Mouse (Mus musculus) Patski (cell line): ENCODE results near the gene Tcf25. TPM values are rescaled to one million over a fixed set of nuclear protein-coding genes. Genes with fewer than 3 reads are reported as not detected.
A peak's percentile ranks its signal among the peaks of the same experiment; 100 is the strongest.

Source experiments
- ATAC-seq: fragments of 100-300 bp; one replicate; pipeline ENCODE4 v1.8.0; 2021
- CTCF ChIA-PET: fragments of 350-600 bp; sonication (Branson Sonifier 250); formaldehyde crosslinking; loops from one replicate; lab custom pipeline; 2022; ENCODE audit warnings: inconsistent platforms; lab: Charles Lee
- POLR2A ChIA-PET: fragments of 350-600 bp; sonication (Branson Sonifier 250); formaldehyde crosslinking; loops from one replicate; lab custom pipeline; 2022; ENCODE audit warnings: antibody characterized with exemption, inconsistent platforms; lab: Charles Lee
- DNase-seq: peaks from one replicate; pipeline ENCODE4 v3.0.0-alpha.2; 2011; ENCODE audit warnings: low read depth, low spot score
- H3K27me3 ChIP-seq: fragments of 371-371 bp; one replicate; pipeline ENCODE4 v1.5.1; 2021
- CTCF ChIP-seq: fragments of 100-300 bp; IDR thresholded peaks from one replicate; pipeline ENCODE4 v1.5.1; 2021
- in situ Hi-C: fragments of 300-500 bp; cut with MboI; formaldehyde crosslinking; loops from 3 replicates; pipeline ENCODE4 v1.11.1; 2018; ENCODE audit warnings: low pct_unique_long_range_greater_than_20kb, mixed read lengths
- polyA plus RNA-seq: library from polyadenylated mRNA; unstranded; gene quantifications from one replicate; pipeline ENCODE4 v1.2.3, GENCODE M21; 2021

Tcf25 gene
- polyA plus RNA-seq = 232 TPM

GRCm38 (mm10) chr8:123373403-123374238, at the start of gene Tcf25:
Gene Tcf25, plus strand, starts transcription at chr8:123373753.
- in situ Hi-C loops = no loop called here
- DNase-seq = peak; percentile 77
- no peaks in the 10 kb centered on the region for H3K27me3 ChIP-seq
- ChIA-PET POLR2A (interaction anchor here (0.6 to 0.8 kb wide), 2 partner anchors 33 to 995 kb away, joined by 3 to 7 read pairs; partner anchors contain the start of gene Mc1r), CTCF (interaction anchor here (0.8 to 4.2 kb wide), 3 partner anchors 8 to 70 kb away, joined by 3 to 15 read pairs (median 4); no protein-coding TSS in a partner anchor)
- TF ChIP-seq CTCF = no peak
- peak; percentile 85 for ATAC-seq

- POLR2A ChIA-PET = no interaction called here
- no peaks in the 10 kb centered on the region for H3K27me3 ChIP-seq
- CTCF ChIA-PET = interaction anchor here (0.8 to 2.8 kb wide), 2 partner anchors 22 to 32 kb away, joined by 3 to 7 read pairs; no protein-coding TSS in a partner anchor
- DNase-seq (no peak), ATAC-seq (no peak)
- TF ChIP-seq CTCF = no peak
- in situ Hi-C loops = no loop called here
Observed at GRCm38 (mm10) chr8:123328552-123328951, 45.0 kb upstream of the Tcf25 start.

- CTCF ChIA-PET = interaction anchor here (2.8 kb wide), 1 partner anchor 22 kb away, joined by 7 read pairs; no protein-coding TSS in a partner anchor
- DNase-seq = no peak
- POLR2A ChIA-PET = no interaction called here
- no peak for TF ChIP-seq CTCF
- ATAC-seq = no peak
- no peaks in the 10 kb centered on the region for H3K27me3 ChIP-seq
- in situ Hi-C loops = no loop called here
Observed at GRCm38 (mm10) chr8:123329350-123329749, 44.2 kb upstream of the Tcf25 start.

GRCm38 (mm10) chr8:123329961-123330360, 43.6 kb upstream of the Tcf25 start:
- ATAC-seq = no peak
- TF ChIP-seq CTCF = no peak
- no peaks in the 10 kb centered on the region for H3K27me3 ChIP-seq
- ChIA-PET POLR2A (no interaction called here), CTCF (interaction anchor here (2.8 kb wide), 1 partner anchor 21 kb away, joined by 7 read pairs; no protein-coding TSS in a partner anchor)
- in situ Hi-C loops = no loop called here
- DNase-seq = no peak

- in situ Hi-C loops = no loop called here
- no peak for ATAC-seq
- no peak for DNase-seq
- ChIA-PET POLR2A (interaction anchor here (1.6 kb wide), 1 partner anchor 13 kb away, joined by 4 read pairs; no protein-coding TSS in a partner anchor), CTCF (interaction anchor here (0.7 to 0.9 kb wide), 2 partner anchors 11 to 225 kb away, joined by 3 to 4 read pairs; no protein-coding TSS in a partner anchor)
- no peak for TF ChIP-seq CTCF
- H3K27me3 ChIP-seq = no peaks in the 10 kb centered on the region
Observed at GRCm38 (mm10) chr8:123330701-123331100, 42.9 kb upstream of the Tcf25 start.

- ChIA-PET POLR2A (interaction anchor here (0.7 to 1.6 kb wide), 2 partner anchors 12 to 33 kb away, joined by 3 to 4 read pairs; no protein-coding TSS in a partner anchor), CTCF (interaction anchor here (0.7 to 1.6 kb wide), 3 partner anchors 22 to 225 kb away, joined by 3 to 4 read pairs (median 4); no protein-coding TSS in a partner anchor)
- DNase-seq = no peak
- no peak for TF ChIP-seq CTCF
- in situ Hi-C loops = no loop called here
- no peaks in the 10 kb centered on the region for H3K27me3 ChIP-seq
- ATAC-seq = peak; percentile 59
Observed at GRCm38 (mm10) chr8:123331301-123331700, 42.3 kb upstream of the Tcf25 start.

GRCm38 (mm10) chr8:123331810-123332209, 41.7 kb upstream of the Tcf25 start:
- in situ Hi-C loops = no loop called here
- no peak for ATAC-seq
- POLR2A ChIA-PET = interaction anchor here (0.6 to 1.6 kb wide), 3 partner anchors 12 to 38 kb away, joined by 3 to 4 read pairs (median 3); no protein-coding TSS in a partner anchor
- H3K27me3 ChIP-seq = no peaks in the 10 kb centered on the region
- CTCF ChIA-PET = interaction anchor here (1.2 to 1.6 kb wide), 3 partner anchors 12 to 29 kb away, joined by 3 to 4 read pairs (median 4); no protein-coding TSS in a partner anchor
- no peak for DNase-seq
- TF ChIP-seq CTCF = no peak

- ChIA-PET POLR2A (interaction anchor here (0.6 to 1.6 kb wide), 4 partner anchors 11 to 47 kb away, joined by 3 to 4 read pairs (median 3); no protein-coding TSS in a partner anchor), CTCF (interaction anchor here (1.0 to 1.6 kb wide), 4 partner anchors 11 to 29 kb away, joined by 3 to 4 read pairs (median 4); no protein-coding TSS in a partner anchor)
- DNase-seq = no peak
- no peak for TF ChIP-seq CTCF
- H3K27me3 ChIP-seq = no peaks in the 10 kb centered on the region
- ATAC-seq = peak; percentile 45
- in situ Hi-C loops = no loop called here
Observed at GRCm38 (mm10) chr8:123332262-123333090, 41.1 kb upstream of the Tcf25 start, which contains the start of gene Spire2. Gene Spire2, plus strand, starts transcription at chr8:123332713.

- POLR2A ChIA-PET = interaction anchor here (0.8 kb wide), 1 partner anchor 48 kb away, joined by 3 read pairs; no protein-coding TSS in a partner anchor
- TF ChIP-seq CTCF = no peak
- DNase-seq = no peak
- H3K27me3 ChIP-seq = no peaks in the 10 kb centered on the region
- ATAC-seq = no peak
- in situ Hi-C loops = no loop called here
- CTCF ChIA-PET = interaction anchor here (1.0 to 1.2 kb wide), 2 partner anchors 10 to 12 kb away, joined by 3 read pairs; no protein-coding TSS in a partner anchor
Observed at GRCm38 (mm10) chr8:123333091-123333587, 40.4 kb upstream of the Tcf25 start.
